Mouse (Mus musculus): ENCODE results near the gene Atp5s. TPM values are rescaled to one million over a fixed set of nuclear protein-coding genes. Genes with fewer than 3 reads are reported as not detected.

Gene Atp5s
- 17.4 and 26.6 TPM in 2 replicates for polyA plus RNA-seq (2012; rRNA removed)

DNA sequence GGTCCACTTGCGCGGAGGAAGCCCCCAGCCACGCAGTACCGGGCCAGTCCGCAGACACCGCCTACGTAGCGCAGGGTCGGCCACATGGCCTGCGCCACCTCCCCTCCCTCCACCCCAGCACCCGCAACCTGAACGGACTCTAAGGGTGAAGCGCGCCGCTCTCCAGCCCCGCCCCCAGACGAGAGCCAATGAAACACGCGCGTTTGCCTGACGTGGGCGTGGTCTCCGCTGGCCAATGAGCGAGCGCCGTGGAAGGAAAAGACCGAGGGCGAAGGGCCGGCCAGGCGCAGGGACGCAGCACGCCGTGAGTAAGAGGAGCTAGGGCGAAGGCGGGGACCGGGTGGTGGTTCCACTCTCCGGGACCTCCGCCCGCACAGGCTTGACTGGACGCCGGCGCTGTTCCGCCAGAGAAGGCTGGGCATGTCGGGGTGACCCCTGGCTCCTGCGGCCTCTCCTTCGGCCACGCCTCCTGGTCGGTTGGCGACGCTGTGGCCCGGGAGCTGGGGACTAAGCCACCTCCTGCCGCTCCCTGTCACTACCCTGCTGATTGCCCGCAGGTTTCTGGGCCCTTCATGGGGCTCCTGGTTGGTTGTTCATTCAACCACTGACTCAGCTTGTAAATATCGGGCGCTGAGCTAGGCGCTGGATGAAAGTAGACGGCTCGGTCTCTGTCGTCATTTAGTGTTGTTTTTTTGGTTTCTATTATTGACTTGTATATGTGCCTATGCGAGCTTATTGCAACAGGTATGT lies at the start of gene Atp5s, which contains the start of gene L2hgdh:
Gene Atp5s, plus strand, starts transcription at position 240 of the 750 bp plus-strand sequence.
Gene L2hgdh, minus strand, starts transcription at position 163 of the 750 bp plus-strand sequence.
- DNase-seq (ENCODE audit: low read depth): peak; percentile 97

DNA sequence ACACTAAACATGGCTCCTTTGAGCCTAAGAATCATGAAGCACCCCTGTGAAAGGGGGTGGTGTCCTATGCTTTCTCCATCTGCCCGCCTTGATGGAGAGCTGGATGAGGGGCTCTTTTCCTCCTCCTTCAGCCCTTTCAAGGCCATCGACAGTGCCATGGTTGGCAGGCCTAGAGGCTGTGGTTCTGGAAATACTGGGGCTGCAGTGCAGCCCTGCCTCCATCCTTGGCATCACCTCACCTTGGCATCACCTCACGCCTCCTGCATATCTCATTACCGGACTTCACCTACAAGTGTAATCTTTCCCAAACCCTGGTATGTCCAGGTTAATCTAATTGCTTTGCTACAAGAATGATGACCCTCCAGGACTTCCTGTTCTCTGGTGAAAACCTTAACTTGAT lies 48.6 kb upstream of the Atp5s start:
- no peak for DNase-seq (ENCODE audit: low read depth)
- no peak for TF ChIP-seq POLR2A (IDR thresholded peaks at IDR 0.05; ENCODE audit: borderline replicate concordance, extremely low read depth, insufficient read depth, insufficient read length, poor library complexity, severe bottlenecking)
- TF ChIP-seq CTCF (IDR thresholded peaks at IDR 0.05; ENCODE audit: borderline replicate concordance, extremely low read depth, insufficient read depth, insufficient read length): no peak

More for the DNA sequence above, at the start of gene Atp5s, which contains the start of gene L2hgdh:
- TF ChIP-seq POLR2A (IDR thresholded peaks at IDR 0.05; ENCODE audit: borderline replicate concordance, extremely low read depth, insufficient read depth, insufficient read length, poor library complexity, severe bottlenecking): peak; percentile 48; the same call in 1 of the 2 replicates
- TF ChIP-seq CTCF (IDR thresholded peaks at IDR 0.05; ENCODE audit: borderline replicate concordance, extremely low read depth, insufficient read depth, insufficient read length): no peak

DNA sequence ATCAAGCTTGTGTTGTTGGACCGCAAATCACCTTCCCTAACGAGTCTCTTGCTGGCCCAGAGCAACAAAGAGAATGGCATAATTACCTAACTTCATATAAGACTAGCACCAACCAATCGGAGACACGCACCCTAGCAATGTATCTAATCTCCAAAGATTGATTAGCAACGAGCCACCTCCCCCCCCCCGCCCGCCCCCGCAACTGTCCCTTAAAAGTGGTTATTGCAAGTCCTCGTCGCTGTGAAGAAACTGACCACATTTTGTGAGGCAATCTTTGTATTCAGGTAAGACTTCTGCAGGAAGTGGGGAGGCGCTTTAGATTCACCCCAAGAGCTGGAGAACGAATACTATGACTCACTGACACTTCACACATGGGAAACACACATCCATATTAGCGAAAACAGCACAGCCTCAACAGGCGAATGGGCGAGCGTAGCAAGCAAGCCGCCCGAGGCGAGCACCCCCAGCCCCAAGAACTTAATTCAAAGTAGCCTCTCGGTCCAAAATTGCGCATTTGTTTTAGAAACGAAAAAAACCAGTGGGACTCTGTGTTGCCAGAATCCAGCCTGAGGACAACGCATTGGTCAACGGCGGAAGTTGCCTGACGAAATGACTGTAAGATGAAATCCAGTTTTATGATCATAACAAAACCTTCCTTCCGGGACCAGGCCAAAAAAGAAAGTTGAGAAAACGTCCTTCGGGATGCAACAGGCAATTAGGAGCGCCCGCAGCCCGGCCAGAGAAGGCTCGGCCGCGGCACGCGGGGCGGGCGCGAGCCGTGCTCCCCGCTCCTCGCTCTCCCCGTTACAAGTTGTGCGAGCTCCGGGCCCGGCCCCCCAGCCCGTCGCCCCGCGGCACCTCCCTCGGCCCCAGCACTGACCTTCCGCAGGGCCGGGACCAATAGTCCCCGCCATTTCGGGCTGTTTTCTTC lies 43.9 kb upstream of the Atp5s start:
- DNase-seq (ENCODE audit: low read depth): peak; percentile 68

DNA sequence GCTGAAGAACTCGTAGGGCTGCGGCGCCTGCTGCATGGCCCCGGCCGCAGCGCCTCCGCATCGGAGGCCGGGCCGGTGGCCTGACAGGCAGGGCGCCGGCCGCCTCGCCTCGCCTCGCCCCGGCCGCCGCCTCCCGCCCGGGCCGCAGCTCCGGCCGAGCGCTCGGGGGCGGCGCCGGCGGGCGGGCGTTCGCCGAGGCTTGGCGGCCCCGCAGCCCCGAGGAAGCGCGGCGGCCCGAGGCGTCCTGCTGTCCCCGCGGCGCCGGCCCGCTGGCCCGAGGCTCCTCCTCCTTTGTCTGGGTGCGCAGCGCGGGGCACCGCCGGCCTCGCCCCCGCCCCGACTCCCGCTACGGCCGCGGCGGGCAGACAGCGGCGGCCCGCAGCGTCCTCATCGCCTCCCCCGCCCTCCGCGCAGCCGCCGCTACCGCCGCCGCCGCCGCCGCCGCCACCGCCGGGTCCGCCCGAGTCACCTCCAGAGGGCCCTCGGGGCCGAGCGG lies 43.1 kb upstream of the Atp5s start, which contains the start of gene Sos2:
Gene Sos2, minus strand, starts transcription at position 287 of the 496 bp plus-strand sequence.
- DNase-seq (ENCODE audit: low read depth): peak; percentile 64
- TF ChIP-seq CTCF (IDR thresholded peaks at IDR 0.05; ENCODE audit: borderline replicate concordance, extremely low read depth, insufficient read depth, insufficient read length): no peak
- TF ChIP-seq POLR2A (IDR thresholded peaks at IDR 0.05; ENCODE audit: borderline replicate concordance, extremely low read depth, insufficient read depth, insufficient read length, poor library complexity, severe bottlenecking): peak; percentile 46; the same call in 1 of the 2 replicates

More for the DNA sequence above, 43.9 kb upstream of the Atp5s start:
- TF ChIP-seq POLR2A (IDR thresholded peaks at IDR 0.05; ENCODE audit: borderline replicate concordance, extremely low read depth, insufficient read depth, insufficient read length, poor library complexity, severe bottlenecking): 0 out of 2 replicates have a peak, but pooled peaks have one; percentile 14
- no peak for TF ChIP-seq CTCF (IDR thresholded peaks at IDR 0.05; ENCODE audit: borderline replicate concordance, extremely low read depth, insufficient read depth, insufficient read length)

DNA sequence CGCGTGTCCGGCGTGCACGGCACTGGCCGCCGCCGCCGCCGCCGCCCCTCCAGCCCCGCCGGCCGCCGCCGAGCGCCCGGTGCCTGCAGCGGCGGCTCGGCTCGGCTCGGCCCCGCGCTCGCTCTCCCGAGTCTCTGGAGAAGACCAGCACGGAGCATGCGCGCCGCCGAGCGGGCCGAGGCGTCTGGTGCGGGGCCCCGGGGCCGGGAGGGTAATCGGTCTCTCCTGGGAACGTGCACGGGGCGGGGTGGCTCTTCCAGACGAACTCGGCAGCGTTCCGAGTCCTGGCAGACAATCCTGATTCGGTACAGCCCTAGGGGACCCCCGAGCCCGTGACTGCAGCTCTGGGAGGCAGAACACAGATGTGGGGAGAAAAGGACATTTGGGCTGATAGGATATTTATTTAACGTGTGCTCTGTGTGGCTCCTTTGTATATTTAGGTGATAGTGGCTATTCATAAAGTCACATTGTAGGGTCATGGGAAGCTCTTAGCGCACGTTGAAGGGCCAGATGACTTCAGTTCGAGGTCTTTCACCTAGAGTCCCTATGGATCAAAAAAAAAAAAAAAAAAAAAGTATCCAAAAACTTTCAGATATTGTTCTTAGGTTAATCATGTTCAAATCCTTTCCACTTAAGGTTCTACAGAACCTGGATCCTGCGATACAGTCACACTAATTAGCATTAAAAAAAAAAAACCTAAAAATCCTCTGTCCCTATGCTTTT lies 42.5 kb upstream of the Atp5s start:
- DNase-seq (ENCODE audit: low read depth): peak; percentile 93
- TF ChIP-seq POLR2A (IDR thresholded peaks at IDR 0.05; ENCODE audit: borderline replicate concordance, extremely low read depth, insufficient read depth, insufficient read length, poor library complexity, severe bottlenecking): no peak; the same call in 1 of the 2 replicates
- TF ChIP-seq CTCF (IDR thresholded peaks at IDR 0.05; ENCODE audit: borderline replicate concordance, extremely low read depth, insufficient read depth, insufficient read length): no peak

DNA sequence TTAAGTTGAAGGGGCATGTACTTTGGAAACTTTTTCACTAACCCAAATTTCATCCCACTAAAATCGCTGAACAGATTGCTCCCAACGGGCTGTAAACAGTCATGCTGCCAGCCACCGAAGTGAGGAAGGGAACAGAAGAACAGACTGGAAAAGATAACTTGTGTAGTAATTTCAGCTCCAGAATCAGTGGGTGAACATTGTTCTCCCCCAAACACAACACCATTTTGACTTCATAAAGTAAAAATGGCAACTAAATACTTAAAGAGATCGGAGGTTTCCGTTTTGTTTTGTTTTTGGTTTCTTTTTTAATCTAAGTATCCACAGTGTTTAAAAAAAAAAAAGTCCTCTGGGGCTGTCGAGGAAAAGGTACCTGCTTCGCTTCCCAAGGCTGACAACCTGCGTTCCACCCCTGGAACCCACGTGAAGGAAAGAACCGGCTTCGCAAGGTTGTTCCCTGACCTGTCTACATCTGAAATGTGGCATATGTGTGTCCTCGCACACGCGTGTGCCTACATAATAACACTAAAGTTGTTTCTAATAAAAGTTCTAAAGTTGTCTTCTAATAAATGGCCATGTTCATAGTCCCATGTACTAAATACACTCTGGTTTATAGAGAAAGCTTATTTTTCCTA lies 41.8 kb upstream of the Atp5s start:
- peak; percentile 40 for DNase-seq (ENCODE audit: low read depth)
- no peak for TF ChIP-seq CTCF (IDR thresholded peaks at IDR 0.05; ENCODE audit: borderline replicate concordance, extremely low read depth, insufficient read depth, insufficient read length)
- no peak for TF ChIP-seq POLR2A (IDR thresholded peaks at IDR 0.05; ENCODE audit: borderline replicate concordance, extremely low read depth, insufficient read depth, insufficient read length, poor library complexity, severe bottlenecking)

DNA sequence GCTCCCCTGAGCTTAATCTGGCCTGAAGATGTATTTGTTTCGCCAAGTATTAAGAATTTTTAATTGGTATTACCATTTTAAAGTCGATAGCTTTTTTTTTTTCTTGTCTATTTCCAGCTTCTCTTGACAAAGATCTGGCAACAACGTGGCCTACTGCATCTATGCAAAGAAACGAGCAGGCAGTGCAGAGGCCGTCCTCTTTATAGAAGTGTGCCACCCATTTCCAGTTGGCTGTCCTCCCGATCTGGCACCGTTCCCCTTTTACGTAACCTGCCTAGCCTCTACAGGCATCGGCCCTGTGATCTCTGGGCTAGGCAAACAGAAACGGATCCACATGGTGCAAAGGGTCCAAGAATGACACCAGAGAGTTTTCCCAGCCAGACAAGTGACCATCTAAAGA lies 41.2 kb upstream of the Atp5s start:
- TF ChIP-seq POLR2A (IDR thresholded peaks at IDR 0.05; ENCODE audit: borderline replicate concordance, extremely low read depth, insufficient read depth, insufficient read length, poor library complexity, severe bottlenecking) (no peak), CTCF (IDR thresholded peaks at IDR 0.05; ENCODE audit: borderline replicate concordance, extremely low read depth, insufficient read depth, insufficient read length) (no peak)
- DNase-seq (ENCODE audit: low read depth): peak; percentile 88

DNA sequence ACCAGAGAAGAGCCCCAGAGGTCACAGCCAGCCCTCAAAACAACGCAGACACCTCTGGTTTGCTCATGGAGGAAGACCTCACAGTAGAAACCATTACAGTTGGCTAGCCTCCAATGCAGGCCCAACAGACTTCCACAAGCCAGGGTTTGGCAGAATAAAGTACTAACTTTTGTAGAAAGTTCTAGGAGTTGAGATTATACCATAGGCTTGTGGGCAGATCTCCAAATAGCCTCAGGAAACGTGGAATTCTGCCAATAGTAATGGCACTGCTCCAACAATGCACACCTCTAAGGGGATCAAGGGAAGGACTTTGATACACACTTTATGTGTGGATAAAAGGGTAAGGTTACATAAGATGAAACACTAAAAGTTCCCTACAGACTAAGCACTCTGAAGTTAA lies 36.4 kb upstream of the Atp5s start:
- TF ChIP-seq POLR2A (IDR thresholded peaks at IDR 0.05; ENCODE audit: borderline replicate concordance, extremely low read depth, insufficient read depth, insufficient read length, poor library complexity, severe bottlenecking) (no peak), CTCF (IDR thresholded peaks at IDR 0.05; ENCODE audit: borderline replicate concordance, extremely low read depth, insufficient read depth, insufficient read length) (no peak)
- peak; percentile 66 for DNase-seq (ENCODE audit: low read depth)

DNA sequence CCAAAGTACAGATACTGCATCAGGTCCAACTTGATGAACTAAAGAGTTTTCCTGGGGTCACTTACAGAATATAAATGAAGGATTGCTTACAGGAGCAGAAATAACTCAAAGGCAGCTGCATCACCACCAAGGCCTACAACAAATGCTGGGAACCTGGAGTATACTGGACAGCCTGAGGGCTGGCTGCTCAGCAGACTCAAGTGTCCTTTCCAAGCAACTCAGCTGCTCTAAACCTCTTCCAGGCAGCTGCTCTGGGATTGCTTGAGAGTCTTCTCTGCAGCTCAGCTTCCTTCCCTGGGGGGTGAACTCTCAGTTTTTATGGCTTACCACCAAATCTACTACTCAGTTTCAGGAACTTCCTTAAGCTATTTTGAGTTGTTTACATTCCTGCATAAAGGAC lies 35.7 kb upstream of the Atp5s start:
- TF ChIP-seq POLR2A (IDR thresholded peaks at IDR 0.05; ENCODE audit: borderline replicate concordance, extremely low read depth, insufficient read depth, insufficient read length, poor library complexity, severe bottlenecking): no peak
- no peak for TF ChIP-seq CTCF (IDR thresholded peaks at IDR 0.05; ENCODE audit: borderline replicate concordance, extremely low read depth, insufficient read depth, insufficient read length)
- DNase-seq (ENCODE audit: low read depth): no peak

DNA sequence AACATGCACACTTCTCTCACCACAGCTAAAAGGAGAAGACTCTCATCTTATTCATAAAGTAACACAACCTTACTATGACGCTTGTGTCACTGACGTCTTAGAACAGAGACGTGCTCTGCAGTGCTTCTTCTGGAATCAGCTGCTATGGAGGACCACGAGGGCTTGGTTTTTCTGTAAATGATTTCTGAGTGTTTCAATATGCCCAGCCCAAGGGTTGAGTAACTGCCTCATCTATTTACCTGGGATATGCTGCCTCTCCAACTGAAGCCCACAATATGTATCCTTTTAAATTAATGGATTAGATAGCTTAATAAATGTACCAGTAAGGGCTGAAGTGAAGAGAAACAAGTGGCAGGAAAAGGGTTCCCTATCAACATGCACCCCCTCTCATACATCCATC lies 34.0 kb upstream of the Atp5s start:
- TF ChIP-seq POLR2A (IDR thresholded peaks at IDR 0.05; ENCODE audit: borderline replicate concordance, extremely low read depth, insufficient read depth, insufficient read length, poor library complexity, severe bottlenecking) (no peak), CTCF (IDR thresholded peaks at IDR 0.05; ENCODE audit: borderline replicate concordance, extremely low read depth, insufficient read depth, insufficient read length) (no peak)
- no peak for DNase-seq (ENCODE audit: low read depth)

Data from brain, embryonic 14.5 days (tissue).